Mouse (Mus musculus) layer of hippocampus, postnatal 10 days (tissue): ENCODE results near the gene Dlk2. TPM values are rescaled to one million over a fixed set of nuclear protein-coding genes. Genes with fewer than 3 reads are reported as not detected.

Source experiments
- DNase-seq, 2 experiments: peaks; one replicate each; pipeline ENCODE4 v3.0.0; 2021; ENCODE audit warnings: low spot score in 2 of 2
- total RNA-seq, 2 experiments: library from RNA; stranded (reverse); gene quantifications; 2 replicates each; pipeline ENCODE4 v1.2.3; 2021

The Dlk2 gene
- total RNA-seq, 2 experiments from 2014 or later, result 44.4 to 52.4 TPM

- DNase-seq, result no peak
These were observed 25.2 kb upstream of the Dlk2 start for GRCm38 (mm10) chr17:46272058-46272457.

- no peak for DNase-seq
These were observed 24.5 kb upstream of the Dlk2 start for GRCm38 (mm10) chr17:46272675-46273074.

DNA sequence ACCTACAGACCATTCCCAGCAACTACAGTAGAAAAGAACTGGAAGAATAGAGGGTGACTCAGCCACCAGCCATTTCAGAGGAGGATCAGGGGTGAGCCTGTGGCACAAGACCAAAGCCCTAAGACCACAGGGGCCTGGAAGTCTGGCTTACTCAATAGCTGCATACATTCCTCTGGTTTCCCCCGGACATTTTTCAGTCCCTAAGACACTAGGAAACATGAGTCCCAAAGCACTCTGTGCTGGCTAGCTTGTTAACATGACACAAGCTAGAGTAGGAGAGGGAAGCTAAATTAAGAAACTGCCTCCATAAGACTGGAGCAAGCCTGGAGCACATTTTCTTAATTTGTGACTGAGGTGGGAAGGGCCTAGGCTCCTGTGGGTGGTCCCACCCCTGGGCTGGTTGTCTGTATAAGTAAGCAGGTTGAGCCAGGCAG, 23.4 kb upstream of the Dlk2 start:
- DNase-seq, result no peak

DNA sequence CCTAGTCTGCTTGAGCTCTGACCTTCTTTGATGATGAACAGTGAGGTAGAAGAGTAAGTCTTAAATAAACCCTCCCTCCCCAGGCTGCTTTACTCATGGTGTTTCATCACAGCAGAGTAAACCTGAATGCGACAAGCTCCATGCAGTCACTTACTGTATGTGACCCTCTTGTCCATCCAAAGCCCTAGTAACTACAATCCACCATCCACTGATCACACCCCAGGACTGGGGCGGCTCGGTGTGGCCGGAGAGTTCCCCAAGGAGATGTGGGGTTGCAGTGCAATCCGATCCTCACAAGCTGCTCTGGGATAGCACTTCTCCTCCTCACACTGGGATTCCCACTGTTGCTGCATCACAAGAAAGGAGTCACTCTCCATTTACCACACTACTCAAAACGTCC, 22.8 kb upstream of the Dlk2 start:
- no peak for DNase-seq

- DNase-seq, result no peak
These were observed 22.2 kb upstream of the Dlk2 start for GRCm38 (mm10) chr17:46275034-46275433.

GRCm38 (mm10) chr17:46275506-46275905, 21.7 kb upstream of the Dlk2 start:
- DNase-seq, result no peak

GRCm38 (mm10) chr17:46277586-46277985, 19.6 kb upstream of the Dlk2 start:
- no peak for DNase-seq

- DNase-seq, result no peak
These were observed 19.0 kb upstream of the Dlk2 start for GRCm38 (mm10) chr17:46278011-46278765.

GRCm38 (mm10) chr17:46282483-46283123, 14.6 kb upstream of the Dlk2 start, which contains the start of gene Tjap1:
TSS of gene Tjap1 (minus strand) at chr17:46283026.
- peak; percentile 78 to 82 for DNase-seq

GRCm38 (mm10) chr17:46283140-46283539, 14.1 kb upstream of the Dlk2 start:
- no peak for DNase-seq

DNA sequence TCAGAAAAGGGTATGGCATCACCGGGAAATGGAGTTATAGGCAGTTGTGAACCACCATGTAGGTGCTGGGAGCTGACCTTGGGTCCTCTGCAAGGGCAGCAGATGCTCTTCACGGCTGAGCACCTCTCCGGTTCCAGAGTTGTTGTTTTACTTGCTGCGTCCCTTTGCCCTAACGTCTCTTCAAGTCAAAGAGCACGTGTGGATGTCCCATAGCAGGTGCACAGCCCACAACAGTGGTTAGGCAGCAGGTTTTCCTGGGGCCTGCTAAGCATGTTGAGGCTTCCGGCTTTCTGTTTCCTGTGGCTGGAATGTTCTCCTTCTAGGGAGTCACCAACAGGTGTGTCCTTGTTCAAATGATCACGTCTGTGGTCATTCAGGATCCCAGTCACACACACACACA, 13.3 kb upstream of the Dlk2 start:
- DNase-seq, result no peak

- no peak for DNase-seq
These were observed 12.6 kb upstream of the Dlk2 start for GRCm38 (mm10) chr17:46284653-46285052.

DNA sequence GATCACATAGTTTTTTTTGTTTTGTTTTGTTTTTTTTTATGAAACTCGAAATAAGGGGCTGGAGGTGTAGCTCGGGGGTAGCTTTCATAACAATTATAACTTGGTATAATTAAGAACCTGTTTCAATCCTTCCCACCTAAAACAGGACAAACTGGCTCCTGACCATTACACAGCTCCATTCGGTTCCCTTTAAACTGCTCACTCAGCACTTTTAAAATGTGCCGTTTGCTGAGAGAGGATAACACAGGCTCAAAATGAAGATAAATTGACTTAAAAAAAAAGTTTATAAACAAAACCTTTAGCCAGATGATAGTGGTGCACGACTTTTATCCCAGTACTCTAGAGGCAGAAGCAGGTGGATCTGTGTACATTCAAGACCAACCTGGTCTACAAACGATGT, 11.8 kb upstream of the Dlk2 start:
- no peak for DNase-seq

GRCm38 (mm10) chr17:46287678-46288095, 9.5 kb upstream of the Dlk2 start:
- no peak for DNase-seq

DNA sequence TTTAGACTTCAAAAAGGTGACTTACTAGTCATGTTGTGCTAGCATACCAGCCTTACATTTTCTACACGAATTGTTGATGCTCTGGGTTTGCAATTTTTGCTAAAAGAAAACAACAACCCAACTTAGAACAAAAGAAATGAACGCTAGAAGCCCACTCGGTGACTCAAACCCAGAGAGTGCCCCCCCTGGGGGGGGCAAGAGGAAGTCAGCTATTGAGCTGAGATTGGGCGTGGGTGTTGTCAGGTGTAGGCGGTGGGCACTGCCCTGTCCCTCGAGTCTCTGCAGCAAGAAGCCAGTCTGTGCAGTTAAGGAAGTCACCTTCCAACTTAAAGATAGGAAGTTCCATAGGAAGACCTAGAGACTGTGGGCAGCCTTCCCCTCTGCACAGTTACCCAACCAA, 620 bp upstream of the Dlk2 start:
- no peak for DNase-seq

DNA sequence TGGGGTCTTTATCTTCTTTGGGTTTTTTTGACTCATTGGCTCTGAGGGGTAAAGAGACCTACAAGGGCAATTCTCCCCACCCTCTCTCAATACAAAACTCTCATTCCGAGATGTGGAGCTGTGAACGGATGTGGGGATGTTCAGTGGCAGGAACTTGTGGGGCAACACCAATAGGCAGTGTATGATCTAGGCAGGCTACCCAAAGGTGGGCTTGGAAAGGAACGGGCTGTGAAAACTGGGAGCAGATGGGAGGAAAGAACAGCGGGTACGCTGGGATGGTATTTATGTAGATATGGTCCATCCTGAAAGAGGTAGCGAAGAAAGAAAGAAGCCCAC, 225 bp upstream of the Dlk2 start:
- DNase-seq, result no peak

- DNase-seq, result peak; percentile 86 to 88
These were observed 1.1 kb downstream of the Dlk2 start for GRCm38 (mm10) chr17:46298220-46298913.

DNA sequence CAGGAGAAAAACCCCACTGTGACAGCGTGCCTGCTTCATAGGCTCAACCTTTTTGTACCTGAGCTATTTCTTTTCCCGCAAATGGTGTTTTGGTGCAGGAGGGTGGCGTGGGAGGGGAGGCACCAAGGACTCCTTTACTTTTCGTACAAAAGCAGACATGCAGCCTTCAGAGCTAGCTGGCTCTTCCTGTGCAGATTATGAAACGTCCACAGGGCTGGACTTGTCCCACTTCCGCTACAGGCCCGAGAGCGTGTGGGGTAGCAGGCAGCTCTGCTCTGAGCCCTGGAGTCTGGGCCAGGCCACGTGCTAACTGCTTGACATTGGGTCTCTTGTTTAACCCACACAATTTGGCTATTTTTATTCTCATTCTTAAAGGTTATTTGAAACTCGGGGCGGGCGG, 4.7 kb downstream of the Dlk2 start:
- no peak for DNase-seq

GRCm38 (mm10) chr17:46304184-46304583, 7.0 kb downstream of the Dlk2 start:
- DNase-seq, result no peak

- no peak for DNase-seq
These were observed 9.7 kb downstream of the Dlk2 start for GRCm38 (mm10) chr17:46306956-46307355.

DNA sequence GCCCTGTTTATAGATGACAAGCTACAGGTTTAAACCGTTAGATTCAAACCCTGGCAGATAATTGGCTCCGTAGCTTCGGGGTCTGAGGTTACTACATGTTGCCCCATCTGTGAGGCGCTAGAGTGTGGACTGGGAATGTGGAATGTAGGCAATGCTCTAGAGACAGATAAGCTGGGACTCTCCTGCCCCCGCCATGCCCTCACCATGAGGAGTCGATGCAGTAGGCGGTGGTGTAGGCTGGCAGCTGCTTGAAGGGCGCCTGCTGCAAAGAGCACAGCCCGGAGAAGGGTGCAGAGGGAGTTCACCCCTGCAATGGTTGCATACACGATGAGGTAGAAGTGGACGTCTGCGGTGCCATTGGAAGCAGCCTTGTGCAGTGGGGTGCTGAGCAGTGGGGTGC, 12.6 kb downstream of the Dlk2 start:
- DNase-seq, result no peak

DNA sequence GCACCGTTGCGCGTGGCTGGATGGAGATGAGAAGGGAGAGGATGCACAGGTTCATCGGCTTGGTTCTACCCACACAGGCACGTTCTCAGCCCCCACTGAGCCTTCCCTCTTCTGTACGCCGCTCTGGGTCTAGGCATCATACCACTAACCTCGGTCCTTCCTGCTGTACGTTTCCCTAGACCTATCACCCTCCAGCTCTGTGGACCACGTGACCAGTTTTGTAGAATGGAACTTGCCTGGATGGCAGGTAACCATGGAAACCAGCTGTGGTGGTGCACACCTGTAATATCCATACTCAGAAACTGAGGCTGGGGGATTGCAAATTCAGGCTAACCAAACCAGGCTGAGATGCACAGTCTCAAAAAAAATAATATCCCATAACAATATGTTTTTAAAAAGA, 13.3 kb downstream of the Dlk2 start:
- no peak for DNase-seq
